Mouse (Mus musculus) testis, adult 2 months (tissue): Measurements from ENCODE around the gene Gm15557. TPM values are rescaled to one million over a fixed set of nuclear protein-coding genes. Genes with fewer than 3 reads are reported as not detected.
A peak's percentile ranks its signal among the peaks of the same experiment; 100 is the strongest.

Experiments
- H3K27ac ChIP-seq: fragments of 200-500 bp; 2 replicates; pipeline ENCODE4 v1.5.1; 2012; ENCODE audit warnings: low read depth, low read length; ENCODE audit not compliant: control insufficient read depth, insufficient read depth
- H3K27me3 ChIP-seq: fragments of 200-500 bp; 2 replicates; pipeline ENCODE4 v1.6.1; 2012; ENCODE audit warnings: mild to moderate bottlenecking, low read length, moderate library complexity; ENCODE audit not compliant: control insufficient read depth, insufficient read depth
- H3K36me3 ChIP-seq: fragments of 200-500 bp; 2 replicates; pipeline ENCODE4 v1.6.1; 2012; ENCODE audit warnings: mild to moderate bottlenecking, low read length; ENCODE audit not compliant: control insufficient read depth, insufficient read depth
- H3K4me1 ChIP-seq: fragments of 200-500 bp; 2 replicates; pipeline ENCODE4 v1.6.1; 2012; ENCODE audit warnings: low read length; ENCODE audit not compliant: control insufficient read depth, insufficient read depth
- H3K4me3 ChIP-seq: fragments of 200-500 bp; 2 replicates; pipeline ENCODE4 v1.5.1; 2012; ENCODE audit warnings: low read depth, mild to moderate bottlenecking, low read length, moderate library complexity, mixed read lengths; ENCODE audit not compliant: control insufficient read depth
- CTCF ChIP-seq: fragments of 200-500 bp; IDR thresholded peaks from 2 replicates; pipeline ENCODE4 v1.5.1; 2012; ENCODE audit warnings: low read depth, mild to moderate bottlenecking, inconsistent platforms, low read length, moderate library complexity; ENCODE audit not compliant: control insufficient read depth, insufficient read depth, insufficient replicate concordance
- POLR2A ChIP-seq: fragments of 200-500 bp; IDR thresholded peaks from 2 replicates; pipeline ENCODE4 v1.6.1; 2012; ENCODE audit warnings: low read depth, mild to moderate bottlenecking, inconsistent platforms, low read length, moderate library complexity; ENCODE audit not compliant: control insufficient read depth
- polyA plus RNA-seq: library from polyadenylated mRNA; depleted of rRNA; stranded (reverse); fragments of >200 nt; gene quantifications from 2 replicates; pipeline ENCODE4 v1.2.3, GENCODE M21; 2012

The Gm15557 gene
- polyA plus RNA-seq, 1 experiment, result 0.19 TPM

- TF ChIP-seq CTCF, result no peak
- TF ChIP-seq POLR2A, result peak; percentile 47
- Histone ChIP-seq H3K27me3 (no peaks in the 10 kb centered on the region), H3K36me3 (no peaks in the 10 kb centered on the region), H3K27ac (peak within 1 kb of the TSS; percentile 98), H3K4me1 (no peaks in the 10 kb centered on the region; the same call in 1 of the 2 replicates), H3K4me3 (peak within 1 kb of the TSS; percentile 92)
Observed at GRCm38 (mm10) chr2:155956134-155957059, 15.9 kb downstream of the Gm15557 start, which contains the start of gene Cep250. Gene Cep250 (plus strand): TSS chr2:155956458.

GRCm38 (mm10) chr2:155959981-155960380 lies 19.5 kb downstream of the Gm15557 start:
- TF ChIP-seq CTCF (no peak), POLR2A (no peak)
- Histone ChIP-seq H3K4me3 (no peak overlapping the region), H3K27ac (no peak overlapping the region), H3K27me3 (no peaks in the 10 kb centered on the region), H3K36me3 (no peaks in the 10 kb centered on the region; the same call in 1 of the 2 replicates), H3K4me1 (no peaks in the 10 kb centered on the region)

GRCm38 (mm10) chr2:155961862-155962261 lies 21.3 kb downstream of the Gm15557 start:
- H3K36me3 ChIP-seq, result no peaks in the 10 kb centered on the region; the same call in 1 of the 2 replicates

GRCm38 (mm10) chr2:155962991-155963390 lies 22.5 kb downstream of the Gm15557 start:
- Histone ChIP-seq H3K4me1 (no peaks in the 10 kb centered on the region), H3K27ac (no peak overlapping the region), H3K4me3 (no peak overlapping the region), H3K27me3 (no peaks in the 10 kb centered on the region), H3K36me3 (peaks cover 2% of the 10 kb centered on the region)
- TF ChIP-seq CTCF (no peak), POLR2A (no peak)

More at GRCm38 (mm10) chr2:155961862-155962261, 21.3 kb downstream of the Gm15557 start:
- H3K27ac ChIP-seq, result no peak overlapping the region
- TF ChIP-seq POLR2A (no peak), CTCF (no peak)
- H3K27me3 ChIP-seq, result no peaks in the 10 kb centered on the region
- H3K4me3 ChIP-seq, result no peak overlapping the region
- no peaks in the 10 kb centered on the region for H3K4me1 ChIP-seq

GRCm38 (mm10) chr2:155973348-155973747 lies 32.8 kb downstream of the Gm15557 start:
- Histone ChIP-seq H3K36me3 (peaks cover 10% of the 10 kb centered on the region), H3K27ac (no peak overlapping the region), H3K4me1 (no peaks in the 10 kb centered on the region), H3K27me3 (no peaks in the 10 kb centered on the region), H3K4me3 (no peak overlapping the region)
- no peak for TF ChIP-seq CTCF
- TF ChIP-seq POLR2A, result no peak

GRCm38 (mm10) chr2:155974087-155974731 lies 33.7 kb downstream of the Gm15557 start:
- TF ChIP-seq POLR2A, result no peak
- TF ChIP-seq CTCF, result no peak
- H3K4me3 ChIP-seq, result no peak overlapping the region
- H3K27me3 ChIP-seq, result no peaks in the 10 kb centered on the region
- H3K4me1 ChIP-seq, result no peaks in the 10 kb centered on the region
- H3K36me3 ChIP-seq, result peaks cover 7% of the 10 kb centered on the region
- H3K27ac ChIP-seq, result no peak overlapping the region

GRCm38 (mm10) chr2:155979328-155979991 lies 38.9 kb downstream of the Gm15557 start:
- Histone ChIP-seq H3K36me3 (peaks cover 3% of the 10 kb centered on the region), H3K4me1 (no peaks in the 10 kb centered on the region)

More at GRCm38 (mm10) chr2:155979328-155979991, 38.9 kb downstream of the Gm15557 start:
- H3K27ac ChIP-seq, result no peak overlapping the region
- no peak overlapping the region for H3K4me3 ChIP-seq
- TF ChIP-seq CTCF (no peak), POLR2A (no peak)
- no peaks in the 10 kb centered on the region for H3K27me3 ChIP-seq
